8 mouse cellular contexts compared by ENCODE assay signal in genomic region chr9:35123804-35124677, GRCm38 (mm10). TPM values are rescaled to one million over a fixed set of nuclear protein-coding genes. Genes with fewer than 3 reads are reported as not detected.
DNase-seq lines count a peak whose midpoint lies in the region; ATAC-seq and TF ChIP-seq lines count a peak whose summit lies in the region.
"Had no signal": no experiment of that assay in that cellular context is flagged by ENCODE, and none has a peak within 500 bp of the region (broad histone marks: within the 10 kb centered on the region; RNA-seq: fewer than 3 reads in every experiment).

No protein-coding gene starts in this region.

- in situ Hi-C loops in CH12.LX (cut with MboI; ENCODE audit: low pct_ligation_motif_present, low pct_unique_long_range_greater_than_20kb, low sequenced_read_pairs), result no loop called here

- TF ChIP-seq EP300 in CH12.LX (IDR thresholded peaks at IDR 0.05; ENCODE audit: low read length), result no peak

- DNase-seq in 416B (ENCODE audit: low read depth), result peak; percentile 94
- DNase-seq in CH12.LX (ENCODE audit: extremely low read depth), result peak; percentile 13
- no peak for DNase-seq in retina, postnatal 1 day
- DNase-seq in cerebellum, postnatal 25 days, result no peak
- DNase-seq in kidney, adult 9 months, result no peak

- H3K27ac ChIP-seq in CH12.LX (ENCODE audit: insufficient read depth, low read depth), result no peak overlapping the region
- H3K27ac ChIP-seq: midbrain, embryonic 10.5 days had no signal

- H3K79me2 ChIP-seq in CH12.LX (replicated peaks; ENCODE audit: control insufficient read depth, extremely low read depth, insufficient read depth, poor library complexity, severe bottlenecking), result no peaks in the 10 kb centered on the region

- no peaks in the 10 kb centered on the region for H3K27me3 ChIP-seq in CH12.LX (replicated peaks)
- no peaks in the 10 kb centered on the region for H3K27me3 ChIP-seq in megakaryocyte, embryonic 14.5 days (replicated peaks)

- TF ChIP-seq RAD21 in CH12.LX (IDR thresholded peaks at IDR 0.05; ENCODE audit: low read depth, low read length), result no peak

- dilution Hi-C loops in CH12.LX (cut with MboI; ENCODE audit: extremely low pct_ligation_motif_present, extremely low pct_unique_long_range_greater_than_20kb, low sequenced_read_pairs), result no loop called here

- ATAC-seq in hematopoietic stem cell, adult 5-6 weeks (replicated peaks in 1 of 2; ENCODE audit: insufficient read depth in 1 of 2, low FRiP score in 2 of 2, low TSS enrichment in 1 of 2, low read depth in 1 of 2, poor library complexity in 2 of 2, severe bottlenecking in 2 of 2), result peak; percentile 43 to 50

- no peak overlapping the region for H3K9ac ChIP-seq in CH12.LX (ENCODE audit: insufficient read depth, low read depth)

- peaks cover 43 to 86% of the 10 kb centered on the region in 2 experiments for H3K36me3 ChIP-seq in CH12.LX (replicated peaks in 1 of 2; ENCODE audit: control insufficient read depth in 1 of 2, insufficient read depth in 1 of 2, low read length in 1 of 2)
- H3K36me3 ChIP-seq in megakaryocyte, embryonic 14.5 days (replicated peaks; ENCODE audit: low read length), result peaks cover 95% of the 10 kb centered on the region

- TF ChIP-seq CTCF in CH12.LX (conservative IDR thresholded peaks at IDR 0.05 in 1 of 2, IDR thresholded peaks at IDR 0.05 in 1 of 2; ENCODE audit: low read depth in 2 of 2, low read length in 2 of 2), result no peak

- no peaks in the 10 kb centered on the region for H3K9me3 ChIP-seq in CH12.LX (replicated peaks; ENCODE audit: low read length)
- no peaks in the 10 kb centered on the region for H3K9me3 ChIP-seq in megakaryocyte, embryonic 14.5 days
- H3K9me3 ChIP-seq: midbrain, embryonic 10.5 days had no signal

- H3K4me3 ChIP-seq in CH12.LX (replicated peaks in 1 of 3; ENCODE audit: low read depth in 2 of 3, low read length in 2 of 3, poor library complexity in 1 of 3), result no peak overlapping the region
- H3K4me3 ChIP-seq in megakaryocyte, embryonic 14.5 days (replicated peaks), result peak overlapping the region; percentile 44
- H3K4me3 ChIP-seq: midbrain, embryonic 10.5 days had no signal

- peaks cover 3 to 33% of the 10 kb centered on the region in 2 experiments; a peak in 2 of 4 replicates for H3K4me1 ChIP-seq in CH12.LX (ENCODE audit: control insufficient read depth in 1 of 2, insufficient read depth in 2 of 2)
- H3K4me1 ChIP-seq in megakaryocyte, embryonic 14.5 days, result peaks cover 100% of the 10 kb centered on the region
- H3K4me1 ChIP-seq: midbrain, embryonic 10.5 days had no signal

- no peak overlapping the region for H3K4me2 ChIP-seq in CH12.LX (ENCODE audit: insufficient read depth, low read depth, poor library complexity, severe bottlenecking)

- no peak for TF ChIP-seq POLR2A in CH12.LX (IDR thresholded peaks at IDR 0.05; ENCODE audit: low read depth, low read length)

TF ChIP-seq in CH12.LX, 34 proteins besides CTCF, POLR2A, EP300 and RAD21:
- no peak for TF ChIP-seq MAZ (IDR thresholded peaks at IDR 0.05; ENCODE audit: low read depth, low read length)
- TF ChIP-seq CHD1 (IDR thresholded peaks at IDR 0.05; ENCODE audit: low read depth, low read length), result no peak
- no peak for TF ChIP-seq SMC3 (IDR thresholded peaks at IDR 0.05; ENCODE audit: low read depth, low read length)
- no peak for TF ChIP-seq USF2 (conservative IDR thresholded peaks at IDR 0.05; ENCODE audit: low read depth, low read length)
- no peak for TF ChIP-seq JUN (IDR thresholded peaks at IDR 0.05; ENCODE audit: insufficient read depth, low read depth, low read length)
- TF ChIP-seq ZC3H11A (IDR thresholded peaks at IDR 0.05; ENCODE audit: low read depth, low read length), result no peak
- TF ChIP-seq ZKSCAN1 (IDR thresholded peaks at IDR 0.05; ENCODE audit: borderline replicate concordance, low read depth, low read length), result no peak
- no peak for TF ChIP-seq POLR2AphosphoS2 (IDR thresholded peaks at IDR 0.05; ENCODE audit: low read depth, low read length)
- no peak for TF ChIP-seq MAFK (IDR thresholded peaks at IDR 0.05; ENCODE audit: insufficient replicate concordance, low read length)

RNA-seq across cellular contexts. Expression of gene St3gal4, which starts 5.0 kb away (rescaled TPM):
- total RNA-seq in CH12.LX (2012; rRNA removed) (6.2 and 7.1 TPM in 2 replicates), CH12.LX (2014; rRNA removed) (8.8 and 10.8 TPM in 2 replicates)
- 9.3 and 10.7 TPM in 2 replicates for polyA plus RNA-seq in CH12.LX (2012; ENCODE audit: insufficient read length, low read depth)
- total RNA-seq in hematopoietic stem cell, adult 5-6 weeks (2017), result 27.1 and 36.1 TPM in 2 replicates
- polyA plus RNA-seq in megakaryocyte, embryonic 14.5 days (2012; ENCODE audit: insufficient read depth, low replicate concordance), result 13.7 and 16.5 TPM in 2 replicates

RNA-seq across cellular contexts. Expression of gene Dcps, which starts 51.8 kb away (rescaled TPM):
- total RNA-seq in CH12.LX (2012; rRNA removed) (64.3 and 70.1 TPM in 2 replicates), CH12.LX (2014; rRNA removed) (113 TPM in 2 replicates)
- polyA plus RNA-seq in CH12.LX (2012; ENCODE audit: insufficient read length, low read depth), result 94.3 and 102 TPM in 2 replicates
- 48.6 and 56.6 TPM in 2 replicates for total RNA-seq in hematopoietic stem cell, adult 5-6 weeks (2017)
- 78.0 and 88.3 TPM in 2 replicates for polyA plus RNA-seq in megakaryocyte, embryonic 14.5 days (2012; ENCODE audit: insufficient read depth, low replicate concordance)

Comparison
In these comparisons a context has a peak if more than half of its experiments do, and no peak if none do; other contexts are left out.
1. DNase-seq: peak in 416B (single experiment) and CH12.LX (single experiment); none in retina, postnatal 1 day (single experiment), cerebellum, postnatal 25 days (0 of 2) and kidney, adult 9 months (single experiment).